Mouse (Mus musculus) heart, embryonic 16.5 days (tissue): Measurements from ENCODE around the gene Trpm4. TPM values are rescaled to one million over a fixed set of nuclear protein-coding genes. Genes with fewer than 3 reads are reported as not detected.
"Not testable (repeated sequence)": the region's sequence is repeated elsewhere in the genome, so short reads cannot be mapped to it uniquely, and the experiment has no call there.

ENCODE experiments used
- ATAC-seq: fragments of 200-750 bp; cut with Nextera tagmentation; replicated peaks from 2 replicates; pipeline ENCODE4 v1.8.0; 2017; ENCODE audit warnings: moderate number of reproducible peaks; ENCODE audit not compliant: insufficient read depth, low FRiP score; ENCODE audit errors: extremely low read depth
- H3K27ac ChIP-seq: fragments of 300-500 bp; sonication (generic); 2 replicates; pipeline ENCODE4 v1.5.1; 2014; ENCODE audit warnings: mild to moderate bottlenecking, low read length, control low read depth, moderate library complexity
- H3K27me3 ChIP-seq: fragments of 300-500 bp; sonication (generic); 2 replicates; pipeline ENCODE4 v1.6.1; 2014; ENCODE audit warnings: low read length, mixed read lengths; ENCODE audit not compliant: control insufficient read depth, insufficient read depth
- H3K36me3 ChIP-seq: fragments of 300-500 bp; sonication (generic); 2 replicates; pipeline ENCODE4 v1.6.1; 2014; ENCODE audit not compliant: control insufficient read depth, insufficient read depth
- H3K4me1 ChIP-seq: fragments of 300-500 bp; sonication (generic); 2 replicates; pipeline ENCODE4 v1.6.1; 2014; ENCODE audit warnings: low read length, mixed read lengths; ENCODE audit not compliant: control insufficient read depth, insufficient read depth
- H3K4me2 ChIP-seq: fragments of 300-500 bp; sonication (generic); 2 replicates; pipeline ENCODE4 v1.6.1; 2014; ENCODE audit warnings: low read depth, mild to moderate bottlenecking, control low read depth, low read length
- H3K4me3 ChIP-seq: fragments of 300-500 bp; sonication (generic); 2 replicates; pipeline ENCODE4 v1.5.1; 2014; ENCODE audit warnings: mild to moderate bottlenecking, control low read depth, low read length
- H3K9ac ChIP-seq: fragments of 300-500 bp; sonication (generic); 2 replicates; pipeline ENCODE4 v1.6.1; 2014; ENCODE audit warnings: low read length, control low read depth
- H3K9me3 ChIP-seq: fragments of 300-500 bp; sonication (generic); replicated peaks from 2 replicates; pipeline ENCODE4 v1.6.1; 2016; ENCODE audit warnings: low read length; ENCODE audit not compliant: control insufficient read depth
- WGBS: fragments of 180-500 bp; shearing (Covaris S2); extraction: QIAGEN DNeasy Blood & Tissue Kit; methylation state at CpG from one replicate; pipeline ENCODE4 v1.1.7; 2014; 5-methylcytosine and 5-hydroxymethylcytosine counted together
- polyA plus RNA-seq: library from polyadenylated mRNA; unstranded; fragments of >200 nt; fragmentation: Nextera tagmentation; extraction: Ambion mirVana; gene quantifications from 2 replicates; pipeline ENCODE4 v1.2.1, GENCODE M21; 2015

Gene Trpm4
- polyA plus RNA-seq, 1 experiment from 2014 or later: 12.4 TPM

DNA sequence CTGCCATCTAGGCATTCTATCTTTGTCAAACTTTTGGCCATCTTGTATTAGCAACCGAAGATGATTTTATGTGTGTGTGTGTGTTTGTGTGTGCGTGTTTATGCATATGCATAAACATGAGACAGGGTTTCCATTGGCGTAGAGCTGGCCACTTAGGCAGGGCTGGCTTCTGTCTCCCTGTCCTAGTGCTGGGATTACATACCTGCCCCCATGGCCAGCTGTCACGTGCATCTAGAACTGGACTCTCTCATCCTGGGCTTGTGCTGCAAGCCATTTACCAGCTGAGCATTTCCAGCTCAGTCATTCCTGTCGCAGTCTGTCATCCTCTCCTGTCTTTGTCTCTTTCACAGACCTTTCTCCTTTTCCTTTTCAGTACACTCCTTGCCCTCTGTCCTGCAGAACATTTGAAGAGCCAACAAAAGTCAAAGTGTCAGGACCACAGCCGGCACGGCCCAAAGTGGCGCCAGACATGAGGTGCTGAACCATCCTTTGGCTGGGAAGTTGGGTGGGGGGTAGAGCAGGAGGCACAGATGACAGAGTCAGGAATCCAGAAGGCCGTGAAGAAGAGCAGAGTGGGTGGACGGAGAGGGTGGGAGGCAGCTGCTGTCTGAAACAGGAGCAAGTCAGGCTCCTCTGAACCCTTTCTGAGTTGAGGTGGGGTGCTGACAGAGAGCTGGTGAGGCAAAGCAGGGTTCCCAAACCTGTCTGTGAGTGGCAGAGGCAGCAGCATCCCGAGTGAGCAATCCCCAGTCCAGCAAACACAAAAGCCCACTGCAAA, 76.3 kb downstream of the Trpm4 start:
- Histone ChIP-seq H3K9me3 (no peaks in the 10 kb centered on the region), H3K4me3 (no peak overlapping the region), H3K4me2 (no peak overlapping the region), H3K27ac (no peak overlapping the region), H3K9ac (no peak overlapping the region), H3K4me1 (peaks cover 10% of the 10 kb centered on the region), H3K27me3 (no peaks in the 10 kb centered on the region), H3K36me3 (no peaks in the 10 kb centered on the region)
- WGBS: 44% methylated on average over 11 of the region's 11 CpGs
- no peak for ATAC-seq

DNA sequence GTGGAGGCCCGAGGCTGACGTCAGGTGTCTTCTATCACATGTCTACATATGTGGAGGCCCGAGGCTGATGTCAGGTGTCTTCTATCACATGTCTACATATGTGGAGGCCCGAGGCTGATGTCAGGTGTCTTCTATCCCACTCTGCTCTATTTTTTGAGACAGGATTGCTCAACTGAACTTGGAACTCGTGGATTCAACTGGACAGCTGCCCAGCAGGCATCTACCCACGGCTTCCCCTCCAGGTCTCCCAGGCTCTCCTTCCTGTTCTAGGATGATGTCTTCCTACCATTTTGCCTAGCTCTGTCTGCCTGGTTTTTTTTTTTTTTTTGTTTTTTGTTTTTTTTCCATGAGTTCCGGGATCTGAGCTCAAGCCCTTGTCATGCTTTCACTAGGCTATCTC, 77.8 kb downstream of the Trpm4 start:
- H3K4me1 ChIP-seq, H3K36me3 ChIP-seq, H3K9ac ChIP-seq, H3K4me2 ChIP-seq, H3K4me3 ChIP-seq, H3K27me3 ChIP-seq, H3K9me3 ChIP-seq, ATAC-seq, H3K27ac ChIP-seq: not testable (repeated sequence)
- WGBS: 66% methylated on average over 5 of the region's 7 CpGs

DNA sequence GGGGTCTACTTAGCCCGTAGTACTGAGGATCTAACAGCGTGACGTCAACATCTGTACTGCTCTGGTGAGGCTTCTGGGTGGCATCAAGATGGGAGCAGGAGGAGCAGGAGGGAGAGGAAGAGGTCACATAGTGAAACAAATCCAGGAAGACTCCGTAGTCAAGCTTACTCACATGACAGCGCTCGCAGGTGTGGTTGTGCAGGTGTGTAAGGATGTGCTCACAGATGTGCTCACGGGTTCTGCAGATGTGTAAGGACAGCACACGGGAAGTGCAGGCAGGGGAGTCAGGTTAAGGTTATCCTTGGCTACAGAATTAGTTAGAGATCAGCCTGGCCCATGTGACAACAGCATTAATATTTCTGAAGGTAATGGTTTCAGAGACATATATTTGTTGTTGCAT, 79.8 kb downstream of the Trpm4 start:
- Histone ChIP-seq H3K36me3 (no peaks in the 10 kb centered on the region), H3K9ac (no peak overlapping the region), H3K27ac (no peak overlapping the region), H3K4me1 (0 out of 2 replicates have a peak, but pooled peaks cover 2% of the 10 kb centered on the region), H3K9me3 (no peaks in the 10 kb centered on the region), H3K4me2 (no peak overlapping the region), H3K27me3 (no peaks in the 10 kb centered on the region), H3K4me3 (no peak overlapping the region)
- ATAC-seq: no peak
- 84% methylated on average over 8 of the region's 8 CpGs for WGBS

Other genes starting within 250 kb of the Trpm4 start
- 207 and 214 TPM in 2 replicates for gene Rcn3, start 241.6 kb downstream of the Trpm4 start, polyA plus RNA-seq
- gene Fcgrt, start 229.9 kb downstream of the Trpm4 start, polyA plus RNA-seq: 56.8 and 58.2 TPM in 2 replicates
- gene Rps11, start 209.3 kb downstream of the Trpm4 start, polyA plus RNA-seq: 809 and 812 TPM in 2 replicates
- 684 and 727 TPM in 2 replicates for gene Rpl13a, start 205.0 kb downstream of the Trpm4 start, polyA plus RNA-seq
- gene Gm45713, start 197.5 kb downstream of the Trpm4 start, polyA plus RNA-seq: 0.34 TPM in 1 of 2 replicates, not detected in the other
- 2.3 and 2.8 TPM in 2 replicates for gene Flt3l, start 197.3 kb downstream of the Trpm4 start, polyA plus RNA-seq
- gene Pih1d1, start 179.5 kb downstream of the Trpm4 start, polyA plus RNA-seq: 76.8 and 82.5 TPM in 2 replicates
- gene Aldh16a1, start 179.2 kb downstream of the Trpm4 start, polyA plus RNA-seq: 33.9 and 38.2 TPM in 2 replicates
- 3.6 and 4.7 TPM in 2 replicates for gene Slc17a7, start 169.8 kb downstream of the Trpm4 start, polyA plus RNA-seq
- not detected in 2 replicates for gene Gfy, start 154.2 kb downstream of the Trpm4 start, polyA plus RNA-seq
- 0.42 TPM in 1 of 2 replicates, not detected in the other for gene Pth2, start 152.8 kb downstream of the Trpm4 start, polyA plus RNA-seq
- 0.58 and 0.75 TPM in 2 replicates for gene Ccdc155, start 128.9 kb downstream of the Trpm4 start, polyA plus RNA-seq
- gene Dkkl1, start 121.6 kb downstream of the Trpm4 start, polyA plus RNA-seq: 1.2 and 1.4 TPM in 2 replicates
- gene Tead2, start 118.0 kb downstream of the Trpm4 start, polyA plus RNA-seq: 88.0 and 92.4 TPM in 2 replicates
- gene Cd37, start 94.7 kb downstream of the Trpm4 start, polyA plus RNA-seq: 5.0 and 9.2 TPM in 2 replicates
- 0.09 TPM in 1 of 2 replicates, not detected in the other for gene Slc6a16, start 92.7 kb downstream of the Trpm4 start, polyA plus RNA-seq
- gene Slc6a21, start 56.3 kb downstream of the Trpm4 start, polyA plus RNA-seq: not detected in 2 replicates
- 26.6 and 28.7 TPM in 2 replicates for gene Hrc, start 1.5 kb upstream of the Trpm4 start, polyA plus RNA-seq
- 1.5 TPM in 2 replicates for gene Ppfia3, start 33.2 kb upstream of the Trpm4 start, polyA plus RNA-seq
- gene Lin7b, start 36.8 kb upstream of the Trpm4 start, polyA plus RNA-seq: 0.81 and 0.91 TPM in 2 replicates
- gene Snrnp70, start 62.0 kb upstream of the Trpm4 start, polyA plus RNA-seq: 145 and 161 TPM in 2 replicates
- gene Kcna7, start 71.9 kb upstream of the Trpm4 start, polyA plus RNA-seq: 0.25 and 0.27 TPM in 2 replicates
- gene Ntf5, start 79.9 kb upstream of the Trpm4 start, polyA plus RNA-seq: 0.91 and 1.1 TPM in 2 replicates
- gene Lhb, start 87.0 kb upstream of the Trpm4 start, polyA plus RNA-seq: 0.46 and 0.51 TPM in 2 replicates
- gene Gys1, start 101.1 kb upstream of the Trpm4 start, polyA plus RNA-seq: 136 and 141 TPM in 2 replicates
- gene Ruvbl2, start 104.3 kb upstream of the Trpm4 start, polyA plus RNA-seq: 85.1 and 88.3 TPM in 2 replicates
- 3,045 and 3,399 TPM in 2 replicates for gene Ftl1, start 126.1 kb upstream of the Trpm4 start, polyA plus RNA-seq
- 104 and 107 TPM in 2 replicates for gene Bax, start 133.1 kb upstream of the Trpm4 start, polyA plus RNA-seq
- 0.35 and 0.71 TPM in 2 replicates for gene Tulp2, start 148.1 kb upstream of the Trpm4 start, polyA plus RNA-seq
- not detected in 2 replicates for gene Gm45808, start 153.0 kb upstream of the Trpm4 start, polyA plus RNA-seq
- 3.4 TPM in 2 replicates for gene Dhdh, start 155.0 kb upstream of the Trpm4 start, polyA plus RNA-seq
- gene Nucb1, start 176.6 kb upstream of the Trpm4 start, polyA plus RNA-seq: 156 and 160 TPM in 2 replicates
- gene Ppp1r15a, start 192.5 kb upstream of the Trpm4 start, polyA plus RNA-seq: 25.0 and 27.1 TPM in 2 replicates
- gene Plekha4, start 192.6 kb upstream of the Trpm4 start, polyA plus RNA-seq: 1.3 and 1.8 TPM in 2 replicates
- gene Hsd17b14, start 221.1 kb upstream of the Trpm4 start, polyA plus RNA-seq: 0.66 and 0.87 TPM in 2 replicates
- 97.7 and 102 TPM in 2 replicates for gene Bcat2, start 236.4 kb upstream of the Trpm4 start, polyA plus RNA-seq